Mouse (Mus musculus): ENCODE measurements around the gene Hrg.
"Not testable (repeated sequence)": the region's sequence is repeated elsewhere in the genome, so short reads cannot be mapped to it uniquely, and the experiment has no call there.

The Hrg gene

GRCm38 (mm10) chr16:22961073-22961472 is 10.2 kb downstream of the Hrg start:
- DNase-seq (ENCODE audit: low spot score), result no peak

- DNase-seq (ENCODE audit: low spot score), result no peak
Measured at GRCm38 (mm10) chr16:22962256-22962655, 11.4 kb downstream of the Hrg start.

- no peak for DNase-seq (ENCODE audit: low spot score)
Measured at GRCm38 (mm10) chr16:22963293-22963692, 12.4 kb downstream of the Hrg start.

- DNase-seq (ENCODE audit: low spot score), result no peak
Measured at GRCm38 (mm10) chr16:22967383-22968030, 16.6 kb downstream of the Hrg start.

- DNase-seq (ENCODE audit: low spot score), result not testable (repeated sequence)
Measured at GRCm38 (mm10) chr16:22996951-22997350, 46.1 kb downstream of the Hrg start.

Measured in layer of hippocampus, adult 11-12 months (tissue).